Mouse (Mus musculus): Measurements from ENCODE around the gene 1700001C19Rik. TPM values are rescaled to one million over a fixed set of nuclear protein-coding genes. Genes with fewer than 3 reads are reported as not detected.
A peak's percentile ranks its signal among the peaks of the same experiment; 100 is the strongest.

Gene 1700001C19Rik
- total RNA-seq (2014; rRNA removed) (0.14 and 0.31 TPM in 2 replicates), polyA plus RNA-seq (2015; fragmentation: Nextera tagmentation; extraction: Ambion mirVana) (0.33 and 0.35 TPM in 2 replicates)

GRCm38 (mm10) chr17:47436907-47437547, at the start of gene 1700001C19Rik:
1700001C19Rik (minus strand) TSS chr17:47437376.
- peak within 1 kb of the TSS; percentile 37 for H3K4me3 ChIP-seq (ENCODE audit: low read depth, low read length)
- H3K4me1 ChIP-seq (ENCODE audit: insufficient read depth) = no peaks in the 10 kb centered on the region
- peak within 1 kb of the TSS; percentile 71 for H3K4me2 ChIP-seq (ENCODE audit: low read depth)
- no peak for ATAC-seq
- H3K9ac ChIP-seq = peak within 1 kb of the TSS; percentile 22; the same call in 1 of the 2 replicates
- no peak for TF ChIP-seq CTCF (IDR thresholded peaks at IDR 0.05; ENCODE audit: low read depth)
- DNase-seq = no peak
- peaks cover 22% of the 10 kb centered on the region for H3K27me3 ChIP-seq (ENCODE audit: insufficient read depth, low read length)
- 8% methylated on average over 23 of the region's 25 CpGs for WGBS
- H3K9me3 ChIP-seq (ENCODE audit: low read length) = no peaks in the 10 kb centered on the region
- H3K27ac ChIP-seq (ENCODE audit: low read depth, low read length) = no peak within 1 kb of the TSS
- H3K36me3 ChIP-seq (ENCODE audit: insufficient read depth) = no peaks in the 10 kb centered on the region

GRCm38 (mm10) chr17:47485791-47486190, 48.6 kb upstream of the 1700001C19Rik start:
- Histone ChIP-seq H3K27me3 (ENCODE audit: insufficient read depth, low read length) (no peaks in the 10 kb centered on the region), H3K36me3 (ENCODE audit: insufficient read depth) (peaks cover 28% of the 10 kb centered on the region), H3K4me3 (ENCODE audit: low read depth, low read length) (no peak overlapping the region), H3K4me1 (ENCODE audit: insufficient read depth) (no peaks in the 10 kb centered on the region), H3K4me2 (ENCODE audit: low read depth) (no peak overlapping the region), H3K9me3 (ENCODE audit: low read length) (no peaks in the 10 kb centered on the region), H3K27ac (ENCODE audit: low read depth, low read length) (no peak overlapping the region), H3K9ac (no peak overlapping the region)
- 70% methylated on average over 3 of the region's 3 CpGs for WGBS
- no peak for TF ChIP-seq CTCF (IDR thresholded peaks at IDR 0.05; ENCODE audit: low read depth)
- DNase-seq = no peak
- ATAC-seq = no peak

GRCm38 (mm10) chr17:47484993-47485392, 47.8 kb upstream of the 1700001C19Rik start:
- no peak overlapping the region for H3K4me3 ChIP-seq (ENCODE audit: low read depth, low read length)
- ATAC-seq (no peak), DNase-seq (no peak)
- H3K4me2 ChIP-seq (ENCODE audit: low read depth) = no peak overlapping the region
- no peaks in the 10 kb centered on the region for H3K4me1 ChIP-seq (ENCODE audit: insufficient read depth)
- no peak overlapping the region for H3K9ac ChIP-seq
- no peak overlapping the region for H3K27ac ChIP-seq (ENCODE audit: low read depth, low read length)
- H3K36me3 ChIP-seq (ENCODE audit: insufficient read depth) = peaks cover 21% of the 10 kb centered on the region
- no peak for TF ChIP-seq CTCF (IDR thresholded peaks at IDR 0.05; ENCODE audit: low read depth)
- 10% methylated on average over 3 of the region's 3 CpGs for WGBS
- H3K27me3 ChIP-seq (ENCODE audit: insufficient read depth, low read length) = no peaks in the 10 kb centered on the region
- no peaks in the 10 kb centered on the region for H3K9me3 ChIP-seq (ENCODE audit: low read length)

- no peak overlapping the region for H3K27ac ChIP-seq (ENCODE audit: low read depth, low read length)
- H3K4me2 ChIP-seq (ENCODE audit: low read depth) = no peak overlapping the region
- H3K4me3 ChIP-seq (ENCODE audit: low read depth, low read length) = no peak overlapping the region
- 23% methylated on average over 1 of the region's 1 CpGs for WGBS
- peaks cover 15% of the 10 kb centered on the region for H3K36me3 ChIP-seq (ENCODE audit: insufficient read depth)
- ATAC-seq (no peak), DNase-seq (no peak)
- TF ChIP-seq CTCF (IDR thresholded peaks at IDR 0.05; ENCODE audit: low read depth) = no peak
- no peaks in the 10 kb centered on the region for H3K4me1 ChIP-seq (ENCODE audit: insufficient read depth)
- no peaks in the 10 kb centered on the region for H3K27me3 ChIP-seq (ENCODE audit: insufficient read depth, low read length)
- no peaks in the 10 kb centered on the region for H3K9me3 ChIP-seq (ENCODE audit: low read length)
- no peak overlapping the region for H3K9ac ChIP-seq
Observed at GRCm38 (mm10) chr17:47484241-47484921, 47.2 kb upstream of the 1700001C19Rik start.

- no peaks in the 10 kb centered on the region for H3K27me3 ChIP-seq (ENCODE audit: insufficient read depth, low read length)
- DNase-seq (peak; percentile 45), ATAC-seq (no peak)
- peak; percentile 73 for TF ChIP-seq CTCF (IDR thresholded peaks at IDR 0.05; ENCODE audit: low read depth)
- no peaks in the 10 kb centered on the region for H3K4me1 ChIP-seq (ENCODE audit: insufficient read depth)
- no peaks in the 10 kb centered on the region for H3K9me3 ChIP-seq (ENCODE audit: low read length)
- H3K9ac ChIP-seq = no peak overlapping the region
- H3K4me2 ChIP-seq (ENCODE audit: low read depth) = no peak overlapping the region
- 31% methylated on average over 2 of the region's 2 CpGs for WGBS
- H3K4me3 ChIP-seq (ENCODE audit: low read depth, low read length) = no peak overlapping the region
- no peak overlapping the region for H3K27ac ChIP-seq (ENCODE audit: low read depth, low read length)
- 0 out of 2 replicates have a peak, but pooled peaks cover 1% of the 10 kb centered on the region for H3K36me3 ChIP-seq (ENCODE audit: insufficient read depth)
Observed at GRCm38 (mm10) chr17:47482401-47482800, 45.2 kb upstream of the 1700001C19Rik start.

GRCm38 (mm10) chr17:47479887-47480286, 42.7 kb upstream of the 1700001C19Rik start:
- TF ChIP-seq CTCF (IDR thresholded peaks at IDR 0.05; ENCODE audit: low read depth) = no peak
- H3K4me1 ChIP-seq (ENCODE audit: insufficient read depth) = no peaks in the 10 kb centered on the region
- H3K36me3 ChIP-seq (ENCODE audit: insufficient read depth) = no peaks in the 10 kb centered on the region
- no peak overlapping the region for H3K27ac ChIP-seq (ENCODE audit: low read depth, low read length)
- no peak overlapping the region for H3K4me3 ChIP-seq (ENCODE audit: low read depth, low read length)
- no peak overlapping the region for H3K9ac ChIP-seq
- WGBS = 73% methylated on average over 3 of the region's 3 CpGs
- H3K9me3 ChIP-seq (ENCODE audit: low read length) = no peaks in the 10 kb centered on the region
- H3K27me3 ChIP-seq (ENCODE audit: insufficient read depth, low read length) = no peaks in the 10 kb centered on the region
- ATAC-seq (no peak), DNase-seq (no peak)
- H3K4me2 ChIP-seq (ENCODE audit: low read depth) = no peak overlapping the region

- DNase-seq = no peak
- H3K27me3 ChIP-seq (ENCODE audit: insufficient read depth, low read length) = no peaks in the 10 kb centered on the region
- 62% methylated on average over 3 of the region's 3 CpGs for WGBS
Observed at GRCm38 (mm10) chr17:47475714-47476113, 38.5 kb upstream of the 1700001C19Rik start.

More at GRCm38 (mm10) chr17:47475714-47476113, 38.5 kb upstream of the 1700001C19Rik start:
- Histone ChIP-seq H3K4me1 (ENCODE audit: insufficient read depth) (no peaks in the 10 kb centered on the region), H3K27ac (ENCODE audit: low read depth, low read length) (no peak overlapping the region), H3K4me2 (ENCODE audit: low read depth) (no peak overlapping the region), H3K9ac (no peak overlapping the region), H3K4me3 (ENCODE audit: low read depth, low read length) (no peak overlapping the region), H3K9me3 (ENCODE audit: low read length) (no peaks in the 10 kb centered on the region), H3K36me3 (ENCODE audit: insufficient read depth) (no peaks in the 10 kb centered on the region)
- ATAC-seq = no peak
- peak; percentile 33 for TF ChIP-seq CTCF (IDR thresholded peaks at IDR 0.05; ENCODE audit: low read depth)

Data from forebrain, postnatal 0 days (tissue).